9 mouse cellular contexts compared by ENCODE assay signal in genomic region chr7:141434464-141434863, GRCm38 (mm10). TPM values are rescaled to one million over a fixed set of nuclear protein-coding genes. Genes with fewer than 3 reads are reported as not detected.
DNase-seq lines count a peak whose midpoint lies in the region; ATAC-seq and TF ChIP-seq lines count a peak whose summit lies in the region.
"Had no signal": no experiment of that assay in that cellular context is flagged by ENCODE, and none has a peak within 500 bp of the region (broad histone marks: within the 10 kb centered on the region; RNA-seq: fewer than 3 reads in every experiment).

No protein-coding gene starts in this region.

- no peak for TF ChIP-seq CTCF in gastrocnemius, adult 2 months (IDR thresholded peaks at IDR 0.05)
- TF ChIP-seq CTCF in G1E (IDR thresholded peaks at IDR 0.05; ENCODE audit: low read depth, low read length), result no peak
- TF ChIP-seq CTCF in olfactory bulb, adult 2 months (IDR thresholded peaks at IDR 0.05; ENCODE audit: insufficient read depth, low read depth, low read length), result no peak

- peak overlapping the region; percentile 88 for H3K27ac ChIP-seq in gastrocnemius, adult 2 months
- H3K27ac ChIP-seq in embryonic facial prominence, embryonic 12.5 days, result peak overlapping the region; percentile 67; the same call in 1 of the 2 replicates
- H3K27ac ChIP-seq in hindbrain, embryonic 14.5 days, result peak overlapping the region; percentile 66
- 0 out of 2 replicates have a peak overlapping the region, but pooled peaks have one; percentile 3 for H3K27ac ChIP-seq in limb, embryonic 13.5 days
- H3K27ac ChIP-seq in olfactory bulb, adult 2 months (ENCODE audit: insufficient read depth, low read depth, low read length), result peak overlapping the region; percentile 86

- no peaks in the 10 kb centered on the region; the same call in 1 of the 2 replicates for H3K27me3 ChIP-seq in G1E (ENCODE audit: insufficient read depth, low read length)
- H3K27me3 ChIP-seq in embryonic facial prominence, embryonic 12.5 days, result no peaks in the 10 kb centered on the region
- H3K27me3 ChIP-seq in hindbrain, embryonic 14.5 days (ENCODE audit: control insufficient read depth, insufficient read depth, low read length), result no peaks in the 10 kb centered on the region
- no peaks in the 10 kb centered on the region for H3K27me3 ChIP-seq in limb, embryonic 13.5 days
- H3K27me3 ChIP-seq: Patski had no signal

- DNase-seq in gastrocnemius, adult 2 months, result peak; percentile 58
- no peak for DNase-seq in gastrocnemius, adult 18-20 months (ENCODE audit: low spot score)
- peak; percentile 29 for DNase-seq in G1E (ENCODE audit: low spot score)
- DNase-seq in hindbrain, embryonic 14.5 days (ENCODE audit: low spot score), result peak; percentile 71

- H3K4me3 ChIP-seq in gastrocnemius, adult 2 months, result peak overlapping the region; percentile 77
- peak overlapping the region; percentile 70 for H3K4me3 ChIP-seq in G1E (ENCODE audit: low read depth, low read length)
- peak overlapping the region; percentile 50 for H3K4me3 ChIP-seq in embryonic facial prominence, embryonic 12.5 days
- H3K4me3 ChIP-seq in hindbrain, embryonic 14.5 days (replicated peaks; ENCODE audit: low read length), result peak overlapping the region; percentile 46
- peak overlapping the region; percentile 55 for H3K4me3 ChIP-seq in limb, embryonic 13.5 days
- peak overlapping the region; percentile 66 for H3K4me3 ChIP-seq in olfactory bulb, adult 2 months (ENCODE audit: insufficient read depth, low read depth, low read length)

- peak overlapping the region; percentile 72 for H3K4me2 ChIP-seq in embryonic facial prominence, embryonic 12.5 days (replicated peaks)
- peak overlapping the region; percentile 90 for H3K4me2 ChIP-seq in hindbrain, embryonic 14.5 days (replicated peaks)
- H3K4me2 ChIP-seq in limb, embryonic 13.5 days (replicated peaks), result peak overlapping the region; percentile 90

- ATAC-seq in G1E (ENCODE audit: extremely low read depth, insufficient number of reproducible peaks, low FRiP score, poor library complexity, severe bottlenecking), result no peak
- no peak for ATAC-seq in embryonic facial prominence, embryonic 12.5 days (ENCODE audit: insufficient number of reproducible peaks, insufficient read depth, low FRiP score, low TSS enrichment)
- peak; percentile 25; the same call in 1 of the 2 replicates for ATAC-seq in hindbrain, embryonic 14.5 days (ENCODE audit: low FRiP score)
- no peak for ATAC-seq in limb, embryonic 13.5 days (ENCODE audit: low FRiP score, low read depth)
- ATAC-seq in granulocyte monocyte progenitor cell, adult 5-6 weeks (replicated peaks; ENCODE audit: poor library complexity, severe bottlenecking), result no peak; the same call in 1 of the 2 replicates
- ATAC-seq: Patski had no signal

- H3K9ac ChIP-seq in embryonic facial prominence, embryonic 12.5 days, result peak overlapping the region; percentile 68
- H3K9ac ChIP-seq in hindbrain, embryonic 14.5 days, result peak overlapping the region; percentile 70
- H3K9ac ChIP-seq in limb, embryonic 13.5 days, result peak overlapping the region; percentile 72

- TF ChIP-seq POLR2A in olfactory bulb, adult 2 months (IDR thresholded peaks at IDR 0.05; ENCODE audit: insufficient read depth, low read depth, low read length), result 0 out of 2 replicates have a peak, but pooled peaks have one; percentile 33

- intact Hi-C loops in gastrocnemius, adult 2 months (cut with DNase I), result no loop called here

- WGBS in embryonic facial prominence, embryonic 12.5 days, result 14% methylated on average over 8 of the region's 8 CpGs
- WGBS in hindbrain, embryonic 14.5 days, result 12% methylated on average over 8 of the region's 8 CpGs
- 11% methylated on average over 8 of the region's 8 CpGs for WGBS in limb, embryonic 13.5 days
- WGBS in olfactory bulb, adult 2 months, result 7% methylated on average over 8 of the region's 8 CpGs

- H3K9me3 ChIP-seq in G1E (replicated peaks), result no peaks in the 10 kb centered on the region
- H3K9me3 ChIP-seq in embryonic facial prominence, embryonic 12.5 days, result no peaks in the 10 kb centered on the region
- no peaks in the 10 kb centered on the region for H3K9me3 ChIP-seq in hindbrain, embryonic 14.5 days (ENCODE audit: control insufficient read depth, low read length)
- H3K9me3 ChIP-seq in limb, embryonic 13.5 days, result no peaks in the 10 kb centered on the region

- H3K4me1 ChIP-seq in G1E (ENCODE audit: insufficient read depth, low read depth, low read length), result peaks cover 83% of the 10 kb centered on the region
- H3K4me1 ChIP-seq in embryonic facial prominence, embryonic 12.5 days, result peaks cover 40% of the 10 kb centered on the region
- peaks cover 25% of the 10 kb centered on the region for H3K4me1 ChIP-seq in hindbrain, embryonic 14.5 days (replicated peaks; ENCODE audit: control insufficient read depth, insufficient read depth, low read length)
- H3K4me1 ChIP-seq in limb, embryonic 13.5 days, result peaks cover 48% of the 10 kb centered on the region
- H3K4me1 ChIP-seq in olfactory bulb, adult 2 months (ENCODE audit: control insufficient read depth, insufficient read depth, low read length), result peaks cover 44% of the 10 kb centered on the region

- H3K36me3 ChIP-seq in G1E (replicated peaks), result peaks cover 80% of the 10 kb centered on the region
- peaks cover 52% of the 10 kb centered on the region for H3K36me3 ChIP-seq in embryonic facial prominence, embryonic 12.5 days
- peaks cover 39% of the 10 kb centered on the region for H3K36me3 ChIP-seq in hindbrain, embryonic 14.5 days (replicated peaks; ENCODE audit: control insufficient read depth, insufficient read depth)
- H3K36me3 ChIP-seq in limb, embryonic 13.5 days, result peaks cover 56% of the 10 kb centered on the region

RNA-seq across cellular contexts. Expression of gene Slc25a22, which starts 3.2 kb away (rescaled TPM):
- 10 to 100 TPM; 18.6 to 26.1 TPM for total RNA-seq in gastrocnemius, adult 2 months (2021)
- total RNA-seq in gastrocnemius, adult 18-20 months (2021), result 10 to 100 TPM; 18.2 to 21.3 TPM
- total RNA-seq in G1E (2014; fragmentation: Nextera tagmentation) (16.3 and 20.8 TPM in 2 replicates), G1E (2017) (3.7 and 3.8 TPM in 2 replicates)
- polyA plus RNA-seq in G1E (2012), result 51.8 and 54.9 TPM in 2 replicates
- 39.2 and 41.9 TPM in 2 replicates for polyA plus RNA-seq in embryonic facial prominence, embryonic 12.5 days (2016; fragmentation: Nextera tagmentation; extraction: Ambion mirVana)
- 73.0 and 81.4 TPM in 2 replicates for polyA plus RNA-seq in hindbrain, embryonic 14.5 days (2014; fragmentation: Nextera tagmentation; extraction: Ambion mirVana)
- 38.8 and 39.3 TPM in 2 replicates for polyA plus RNA-seq in limb, embryonic 13.5 days (2015; fragmentation: Nextera tagmentation; extraction: Ambion mirVana)
- polyA plus RNA-seq in olfactory bulb, adult 2 months (2012; ENCODE audit: insufficient read depth, insufficient read length, low replicate concordance, missing spikeins), result not detected in 2 replicates
- total RNA-seq in granulocyte monocyte progenitor cell, adult 5-6 weeks (2014; fragmentation: Nextera tagmentation), result 18.8 and 36.2 TPM in 2 replicates
- 4.3 and 4.9 TPM in 2 replicates for total RNA-seq in granulocyte monocyte progenitor cell, adult 5-6 weeks (2017)

RNA-seq across cellular contexts. Expression of gene Cend1, which starts 5.2 kb away (rescaled TPM):
- under 1 TPM; 0.28 to 0.31 TPM for total RNA-seq in gastrocnemius, adult 2 months (2021)
- total RNA-seq in gastrocnemius, adult 18-20 months (2021), result under 1 TPM; 0.39 to 0.47 TPM
- total RNA-seq in G1E (2014; fragmentation: Nextera tagmentation) (not detected in 2 replicates), G1E (2017) (not detected in 2 replicates)
- polyA plus RNA-seq in G1E (2012), result not detected in 2 replicates
- polyA plus RNA-seq in embryonic facial prominence, embryonic 12.5 days (2016; fragmentation: Nextera tagmentation; extraction: Ambion mirVana), result 7.4 and 10.4 TPM in 2 replicates
- polyA plus RNA-seq in hindbrain, embryonic 14.5 days (2014; fragmentation: Nextera tagmentation; extraction: Ambion mirVana), result 46.9 and 50.3 TPM in 2 replicates
- 5.1 and 5.2 TPM in 2 replicates for polyA plus RNA-seq in limb, embryonic 13.5 days (2015; fragmentation: Nextera tagmentation; extraction: Ambion mirVana)
- 518 TPM in 1 of 2 replicates, not detected in the other for polyA plus RNA-seq in olfactory bulb, adult 2 months (2012; ENCODE audit: insufficient read depth, insufficient read length, low replicate concordance, missing spikeins)
- total RNA-seq in granulocyte monocyte progenitor cell, adult 5-6 weeks (2014; fragmentation: Nextera tagmentation), result not detected in 2 replicates
- total RNA-seq in granulocyte monocyte progenitor cell, adult 5-6 weeks (2017), result not detected in 2 replicates

RNA-seq across cellular contexts. Expression of gene Pidd1, which starts 9.4 kb away (rescaled TPM):
- total RNA-seq in gastrocnemius, adult 2 months (2021), result under 1 TPM; 0.08 to 0.20 TPM
- under 1 TPM; 0.09 to 0.14 TPM for total RNA-seq in gastrocnemius, adult 18-20 months (2021)
- total RNA-seq in G1E (2014; fragmentation: Nextera tagmentation), result 22.9 and 29.6 TPM in 2 replicates
- 8.8 and 8.9 TPM in 2 replicates for total RNA-seq in G1E (2017)
- 40.1 and 59.6 TPM in 2 replicates for polyA plus RNA-seq in G1E (2012)
- 14.9 and 15.0 TPM in 2 replicates for polyA plus RNA-seq in embryonic facial prominence, embryonic 12.5 days (2016; fragmentation: Nextera tagmentation; extraction: Ambion mirVana)
- 3.1 and 4.2 TPM in 2 replicates for polyA plus RNA-seq in hindbrain, embryonic 14.5 days (2014; fragmentation: Nextera tagmentation; extraction: Ambion mirVana)
- 11.7 and 12.0 TPM in 2 replicates for polyA plus RNA-seq in limb, embryonic 13.5 days (2015; fragmentation: Nextera tagmentation; extraction: Ambion mirVana)
- polyA plus RNA-seq in olfactory bulb, adult 2 months (2012; ENCODE audit: insufficient read depth, insufficient read length, low replicate concordance, missing spikeins), result not detected in 2 replicates
- total RNA-seq in granulocyte monocyte progenitor cell, adult 5-6 weeks (2014; fragmentation: Nextera tagmentation), result 33.2 and 45.1 TPM in 2 replicates
- total RNA-seq in granulocyte monocyte progenitor cell, adult 5-6 weeks (2017), result 10.5 and 16.4 TPM in 2 replicates

RNA-seq across cellular contexts. Expression of gene Rplp2, which starts 12.7 kb away (rescaled TPM):
- 100 to 1,000 TPM; 567 to 623 TPM for total RNA-seq in gastrocnemius, adult 2 months (2021)
- 100 to 1,000 TPM; 526 to 630 TPM for total RNA-seq in gastrocnemius, adult 18-20 months (2021)
- total RNA-seq in G1E (2014; fragmentation: Nextera tagmentation), result 939 and 1,045 TPM in 2 replicates
- 1,867 and 2,370 TPM in 2 replicates for total RNA-seq in G1E (2017)
- polyA plus RNA-seq in G1E (2012), result 5,272 and 6,746 TPM in 2 replicates
- 1,180 and 1,203 TPM in 2 replicates for polyA plus RNA-seq in embryonic facial prominence, embryonic 12.5 days (2016; fragmentation: Nextera tagmentation; extraction: Ambion mirVana)
- 669 and 782 TPM in 2 replicates for polyA plus RNA-seq in hindbrain, embryonic 14.5 days (2014; fragmentation: Nextera tagmentation; extraction: Ambion mirVana)
- polyA plus RNA-seq in limb, embryonic 13.5 days (2015; fragmentation: Nextera tagmentation; extraction: Ambion mirVana), result 1,214 and 1,220 TPM in 2 replicates
- polyA plus RNA-seq in olfactory bulb, adult 2 months (2012; ENCODE audit: insufficient read depth, insufficient read length, low replicate concordance, missing spikeins), result 977 TPM in 1 of 2 replicates, not detected in the other
- 2,601 and 5,139 TPM in 2 replicates for total RNA-seq in granulocyte monocyte progenitor cell, adult 5-6 weeks (2014; fragmentation: Nextera tagmentation)
- 2,496 and 4,245 TPM in 2 replicates for total RNA-seq in granulocyte monocyte progenitor cell, adult 5-6 weeks (2017)

RNA-seq across cellular contexts. Expression of gene Gatd1, which starts 20.5 kb away (rescaled TPM):
- 1 to 10 TPM; 5.5 to 8.3 TPM for total RNA-seq in gastrocnemius, adult 2 months (2021)
- total RNA-seq in gastrocnemius, adult 18-20 months (2021), result 1 to 10 TPM; 6.6 to 7.5 TPM
- total RNA-seq in G1E (2014; fragmentation: Nextera tagmentation) (22.6 and 30.8 TPM in 2 replicates), G1E (2017) (23.8 and 23.9 TPM in 2 replicates)
- 15.4 and 16.5 TPM in 2 replicates for polyA plus RNA-seq in G1E (2012)
- 62.2 and 68.5 TPM in 2 replicates for polyA plus RNA-seq in embryonic facial prominence, embryonic 12.5 days (2016; fragmentation: Nextera tagmentation; extraction: Ambion mirVana)
- 36.9 and 43.4 TPM in 2 replicates for polyA plus RNA-seq in hindbrain, embryonic 14.5 days (2014; fragmentation: Nextera tagmentation; extraction: Ambion mirVana)
- 73.8 and 75.9 TPM in 2 replicates for polyA plus RNA-seq in limb, embryonic 13.5 days (2015; fragmentation: Nextera tagmentation; extraction: Ambion mirVana)
- not detected in 2 replicates for polyA plus RNA-seq in olfactory bulb, adult 2 months (2012; ENCODE audit: insufficient read depth, insufficient read length, low replicate concordance, missing spikeins)
- total RNA-seq in granulocyte monocyte progenitor cell, adult 5-6 weeks (2014; fragmentation: Nextera tagmentation), result 19.7 and 41.9 TPM in 2 replicates
- 10.8 and 15.6 TPM in 2 replicates for total RNA-seq in granulocyte monocyte progenitor cell, adult 5-6 weeks (2017)

Comparison
In these comparisons a context has a peak if more than half of its experiments do, and no peak if none do; other contexts are left out.
1. H3K27ac ChIP-seq: peak in every context shown above with its lines; median percentile 88 in gastrocnemius, adult 2 months; 86 in olfactory bulb, adult 2 months; 67 in embryonic facial prominence, embryonic 12.5 days; 66 in hindbrain, embryonic 14.5 days; 3 in limb, embryonic 13.5 days.